Comparison of ENCODE assay signal across 7 mouse cellular contexts in genomic region chr5:142959576-142960556, GRCm38 (mm10). TPM values are rescaled to one million over a fixed set of nuclear protein-coding genes. Genes with fewer than 3 reads are reported as not detected.
DNase-seq lines count a peak whose midpoint lies in the region; ATAC-seq and TF ChIP-seq lines count a peak whose summit lies in the region.

Gene Fscn1 (plus strand): TSS chr5:142960343.

- TF ChIP-seq CTCF in spleen, adult 2 months (IDR thresholded peaks at IDR 0.05; ENCODE audit: extremely low read depth, insufficient read depth, insufficient read length, insufficient replicate concordance), result no peak

- DNase-seq in adrenal gland, postnatal 25 days, result peak; percentile 88
- DNase-seq in embryo, embryonic 11.5 days (ENCODE audit: low read depth, low spot score), result peak; percentile 85
- DNase-seq in gonadal fat pad, adult 2 months (ENCODE audit: low read depth), result no peak
- peak; percentile 91 to 93 for DNase-seq in left cerebral cortex, postnatal 36 days (ENCODE audit: low spot score in 2 of 2)
- peak; percentile 100 for DNase-seq in midbrain, embryonic 11.5 days (ENCODE audit: low spot score, missing footprints)
- peak in 1 of 2 experiments; percentile 44 for DNase-seq in spleen, adult 2 months (ENCODE audit: low read depth in 1 of 2, low spot score in 2 of 2)

- H3K9ac ChIP-seq in intestine, embryonic 16.5 days (ENCODE audit: low read depth, low read length), result peak within 1 kb of the TSS; percentile 93
- H3K9ac ChIP-seq in midbrain, embryonic 11.5 days (ENCODE audit: low read length), result peak within 1 kb of the TSS; percentile 98

- peak within 1 kb of the TSS; percentile 89 for H3K27ac ChIP-seq in intestine, embryonic 16.5 days (ENCODE audit: low read length)
- peak within 1 kb of the TSS; percentile 98 for H3K27ac ChIP-seq in midbrain, embryonic 11.5 days (ENCODE audit: low read depth, low read length)
- H3K27ac ChIP-seq in spleen, adult 2 months (ENCODE audit: insufficient read depth, low read length), result no peak within 1 kb of the TSS

- H3K9me3 ChIP-seq in intestine, embryonic 16.5 days (ENCODE audit: control insufficient read depth, low read length), result no peaks in the 10 kb centered on the region
- no peaks in the 10 kb centered on the region for H3K9me3 ChIP-seq in midbrain, embryonic 11.5 days (ENCODE audit: control insufficient read depth, low read length)

- no peaks in the 10 kb centered on the region for H3K36me3 ChIP-seq in intestine, embryonic 16.5 days (ENCODE audit: control insufficient read depth, insufficient read depth, low read length)
- H3K36me3 ChIP-seq in midbrain, embryonic 11.5 days (ENCODE audit: control insufficient read depth, insufficient read depth, low read length), result no peaks in the 10 kb centered on the region
- no peaks in the 10 kb centered on the region for H3K36me3 ChIP-seq in spleen, adult 2 months (ENCODE audit: control insufficient read depth, insufficient read depth, low read length)

- H3K27me3 ChIP-seq in intestine, embryonic 16.5 days (replicated peaks; ENCODE audit: control insufficient read depth, insufficient read depth, low read length), result no peaks in the 10 kb centered on the region
- H3K27me3 ChIP-seq in midbrain, embryonic 11.5 days (ENCODE audit: control insufficient read depth, insufficient read depth, low read length), result no peaks in the 10 kb centered on the region
- peaks cover 21% of the 10 kb centered on the region for H3K27me3 ChIP-seq in spleen, adult 2 months (ENCODE audit: control insufficient read depth, insufficient read depth, low read length)

- WGBS in intestine, embryonic 16.5 days, result 9% methylated on average over 44 of the region's 44 CpGs
- whole genome bisulfite sequencing in midbrain, embryonic 11.5 days, result 8% methylated on average over 44 of the region's 44 CpGs
- 16% methylated on average over 44 of the region's 44 CpGs for WGBS in spleen, adult 2 months

- ATAC-seq in intestine, embryonic 16.5 days, result peak; percentile 56
- ATAC-seq in midbrain, embryonic 11.5 days (ENCODE audit: low FRiP score), result peak; percentile 68

- peak within 1 kb of the TSS; percentile 87 for H3K4me2 ChIP-seq in intestine, embryonic 16.5 days (ENCODE audit: low read depth, low read length)
- peak within 1 kb of the TSS; percentile 91 for H3K4me2 ChIP-seq in midbrain, embryonic 11.5 days

- no peak for TF ChIP-seq POLR2A in spleen, adult 2 months (IDR thresholded peaks at IDR 0.05; ENCODE audit: low read depth, low read length)

- intact Hi-C loops in left cerebral cortex, postnatal 36 days (cut with DNase I), result loop anchor here (10.0 kb wide), 1 partner anchor 305 kb away; no protein-coding TSS in a partner anchor

- H3K4me1 ChIP-seq in intestine, embryonic 16.5 days (ENCODE audit: control insufficient read depth, insufficient read depth, low read length), result peaks cover 28% of the 10 kb centered on the region
- H3K4me1 ChIP-seq in midbrain, embryonic 11.5 days (ENCODE audit: control insufficient read depth, insufficient read depth, low read length), result peaks cover 24% of the 10 kb centered on the region
- peaks cover 9% of the 10 kb centered on the region; the same call in 1 of the 2 replicates for H3K4me1 ChIP-seq in spleen, adult 2 months (ENCODE audit: control insufficient read depth, insufficient read depth, insufficient read length)

- peak within 1 kb of the TSS; percentile 78 for H3K4me3 ChIP-seq in intestine, embryonic 16.5 days (ENCODE audit: low read length)
- H3K4me3 ChIP-seq in midbrain, embryonic 11.5 days (ENCODE audit: low read depth, low read length), result peak within 1 kb of the TSS; percentile 91
- H3K4me3 ChIP-seq in spleen, adult 2 months (ENCODE audit: extremely low read depth, insufficient read depth, insufficient read length), result peak within 1 kb of the TSS; percentile 56

RNA-seq across cellular contexts. Expression of gene Fscn1, which starts in this region (rescaled TPM):
- total RNA-seq in adrenal gland, postnatal 25 days (2021), result 36.1 and 51.3 TPM in 2 replicates
- 50.4 and 57.8 TPM in 2 replicates for polyA plus RNA-seq in gonadal fat pad, adult 2 months (2012; rRNA removed)
- 120 and 129 TPM in 2 replicates for polyA plus RNA-seq in intestine, embryonic 16.5 days (2015; fragmentation: Nextera tagmentation; extraction: Ambion mirVana)
- 100 to 1,000 TPM; 310 to 396 TPM for total RNA-seq in left cerebral cortex, postnatal 36 days (2021)
- polyA plus RNA-seq in midbrain, embryonic 11.5 days (2014; fragmentation: Nextera tagmentation; extraction: Ambion mirVana), result 566 and 605 TPM in 2 replicates
- 33.7 and 59.8 TPM in 2 replicates for polyA plus RNA-seq in spleen, adult 2 months (2012; rRNA removed)
